Mouse (Mus musculus) heart, postnatal 0 days (tissue): Measurements from ENCODE around the gene Exosc8. TPM values are rescaled to one million over a fixed set of nuclear protein-coding genes. Genes with fewer than 3 reads are reported as not detected.

Experiments
- ATAC-seq: fragments of 200-750 bp; cut with Nextera tagmentation; 2 replicates; pipeline ENCODE4 v1.8.0; 2017; ENCODE audit warnings: low read depth, moderate number of reproducible peaks, moderate library complexity; ENCODE audit not compliant: insufficient read depth
- DNase-seq: peaks from one replicate; pipeline ENCODE4 v3.0.0-alpha.2; 2016; ENCODE audit warnings: low spot score
- H3K27ac ChIP-seq: fragments of 300-500 bp; sonication (generic); 2 replicates; pipeline ENCODE4 v1.5.1; 2014; ENCODE audit warnings: low read depth, mild to moderate bottlenecking
- H3K27me3 ChIP-seq: fragments of 300-500 bp; sonication (generic); 2 replicates; pipeline ENCODE4 v1.6.1; 2014; ENCODE audit warnings: low read length, mixed read lengths; ENCODE audit not compliant: control insufficient read depth, insufficient read depth
- H3K36me3 ChIP-seq: fragments of 300-500 bp; sonication (generic); replicated peaks from 2 replicates; pipeline ENCODE4 v1.6.1; 2014; ENCODE audit warnings: low read length, mixed read lengths; ENCODE audit not compliant: control insufficient read depth, insufficient read depth
- H3K4me1 ChIP-seq: fragments of 300-500 bp; sonication (generic); 2 replicates; pipeline ENCODE4 v1.6.1; 2014; ENCODE audit warnings: antibody characterized with exemption; ENCODE audit not compliant: control insufficient read depth, insufficient read depth
- H3K4me2 ChIP-seq: fragments of 300-500 bp; sonication (generic); 2 replicates; pipeline ENCODE4 v1.6.1; 2014; ENCODE audit warnings: low read depth, mild to moderate bottlenecking, low read length, moderate library complexity
- H3K4me3 ChIP-seq: fragments of 300-500 bp; sonication (generic); 2 replicates; pipeline ENCODE4 v1.5.1; 2014; ENCODE audit warnings: low read depth, low read length
- H3K9ac ChIP-seq: fragments of 300-500 bp; sonication (generic); replicated peaks from 2 replicates; pipeline ENCODE4 v1.6.1; 2014; ENCODE audit warnings: low read depth, low read length, mixed read lengths
- H3K9me3 ChIP-seq: fragments of 300-500 bp; sonication (generic); replicated peaks from 2 replicates; pipeline ENCODE4 v1.6.1; 2016; ENCODE audit warnings: low read length; ENCODE audit not compliant: control insufficient read depth
- CTCF ChIP-seq: IDR thresholded peaks from 2 replicates; pipeline ENCODE4 v1.5.1; 2016; ENCODE audit warnings: antibody characterized with exemption, control low read depth, low read depth
- EP300 ChIP-seq: IDR thresholded peaks from 2 replicates; pipeline ENCODE4 v1.6.1; 2016; ENCODE audit warnings: antibody characterized with exemption, low read depth
- WGBS: fragments of 180-500 bp; shearing (Covaris S2); extraction: QIAGEN DNeasy Blood & Tissue Kit; methylation state at CpG from one replicate; pipeline ENCODE4 v1.1.7; 2014; 5-methylcytosine and 5-hydroxymethylcytosine counted together
- polyA plus RNA-seq: library from polyadenylated mRNA; unstranded; fragments of >200 nt; fragmentation: Nextera tagmentation; extraction: Ambion mirVana; gene quantifications from 2 replicates; pipeline ENCODE4 v1.2.1, GENCODE M21; 2015
- total RNA-seq: library from RNA; depleted of rRNA; stranded (reverse); fragments of >200 nt; gene quantifications from 2 replicates; pipeline ENCODE4 v1.2.3, GENCODE M21; 2014; ENCODE audit warnings: low replicate concordance; rRNA removed

Exosc8 gene
- total RNA-seq (18.8 and 44.5 TPM in 2 replicates), polyA plus RNA-seq (33.9 and 36.5 TPM in 2 replicates)

DNA sequence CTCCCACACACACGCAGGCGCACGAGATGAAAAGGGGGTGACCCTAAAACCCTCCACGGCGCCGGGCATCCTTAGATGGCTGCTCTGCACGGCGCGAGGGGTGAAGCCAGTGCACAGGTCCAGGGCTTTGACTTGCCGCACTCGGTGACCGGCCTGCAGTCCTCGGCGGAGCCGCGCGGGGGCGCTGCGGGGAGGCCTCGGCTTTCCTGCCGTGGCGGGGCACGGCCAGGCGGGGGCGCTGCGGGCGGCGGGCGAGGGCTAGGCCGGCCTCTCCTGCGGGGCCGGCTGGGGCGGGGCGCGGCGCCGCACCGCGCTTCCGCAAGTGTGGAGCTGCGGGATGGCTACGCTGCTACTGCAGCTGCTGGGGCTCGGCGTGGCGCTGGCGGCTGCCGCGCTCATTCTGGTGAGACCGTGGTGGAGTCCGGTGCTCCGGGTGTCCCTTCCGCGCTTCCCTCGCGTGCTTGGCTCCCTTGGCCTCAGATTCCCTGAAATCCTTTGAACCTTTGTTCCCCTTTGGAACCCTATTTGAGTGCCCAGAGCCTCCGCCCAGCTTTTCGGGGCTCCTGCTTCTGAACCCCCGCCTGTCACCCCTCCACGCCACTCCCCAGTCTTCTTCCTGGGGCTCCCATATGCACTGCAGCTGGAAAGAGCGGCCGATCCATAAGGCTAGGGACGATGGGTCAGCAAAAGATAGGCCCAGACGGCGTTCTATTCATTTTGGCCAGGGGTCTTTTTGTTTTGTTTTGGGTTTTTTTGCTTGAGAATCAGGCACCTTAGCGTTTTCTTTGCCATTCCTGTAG, at the start of gene Exosc8, which contains the start of gene Alg5:
Gene Exosc8 (minus strand): TSS at position 147 of the 800 bp plus-strand sequence.
Gene Alg5 (plus strand): TSS at position 293 of the 800 bp plus-strand sequence.
- peak within 1 kb of the TSS; percentile 90 for H3K9ac ChIP-seq
- peak within 1 kb of the TSS; percentile 76 for H3K4me3 ChIP-seq
- no peaks in the 10 kb centered on the region for H3K9me3 ChIP-seq
- 1% methylated on average over 51 of the region's 65 CpGs for WGBS
- H3K4me2 ChIP-seq: peak within 1 kb of the TSS; percentile 91
- no peaks in the 10 kb centered on the region for H3K27me3 ChIP-seq
- peaks cover 12% of the 10 kb centered on the region; the same call in 1 of the 2 replicates for H3K4me1 ChIP-seq
- DNase-seq: peak; percentile 61
- H3K27ac ChIP-seq: peak within 1 kb of the TSS; percentile 98
- H3K36me3 ChIP-seq: peaks cover 36% of the 10 kb centered on the region
- peak; percentile 78 for TF ChIP-seq CTCF
- TF ChIP-seq EP300: no peak
- peak; percentile 85 for ATAC-seq

DNA sequence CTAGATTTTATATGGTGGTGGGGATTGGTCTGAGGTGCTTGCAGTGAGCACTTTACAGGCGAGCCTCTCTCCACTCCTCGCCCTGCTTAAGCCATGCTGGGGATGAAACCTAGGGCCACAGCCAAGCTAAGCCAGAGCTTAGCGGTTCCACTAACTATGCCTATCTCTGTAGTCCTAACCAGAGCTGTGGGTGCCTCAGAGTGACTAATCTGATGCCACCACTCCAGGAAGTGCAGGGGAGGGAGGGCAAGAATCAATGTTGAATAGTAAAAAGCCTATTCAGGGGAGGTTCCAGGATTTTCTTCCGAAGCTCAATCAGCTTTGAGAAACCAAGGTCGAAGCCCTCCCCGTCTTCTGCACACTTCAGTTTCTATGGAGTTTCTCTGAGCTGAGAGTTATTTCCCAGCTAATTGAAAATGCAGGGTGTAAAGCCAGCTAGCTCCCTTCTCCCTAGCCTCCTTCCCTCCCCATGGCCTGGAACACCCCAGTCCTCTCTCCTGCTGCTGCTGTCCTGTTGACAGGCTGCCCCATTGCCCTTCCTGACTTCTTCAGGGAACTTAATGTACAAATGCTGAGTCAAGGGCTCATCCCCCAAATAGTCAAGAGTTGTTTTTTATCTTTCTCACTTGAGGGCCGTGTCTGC, 40.9 kb upstream of the Exosc8 start:
- H3K27me3 ChIP-seq: no peaks in the 10 kb centered on the region
- no peaks in the 10 kb centered on the region for H3K36me3 ChIP-seq
- 59% methylated on average over 7 of the region's 7 CpGs for WGBS
- TF ChIP-seq EP300 (no peak), CTCF (no peak)
- H3K4me3 ChIP-seq: no peak overlapping the region
- DNase-seq: no peak
- ATAC-seq: no peak
- H3K4me2 ChIP-seq: no peak overlapping the region
- H3K9me3 ChIP-seq: no peaks in the 10 kb centered on the region
- H3K9ac ChIP-seq: no peak overlapping the region
- no peak overlapping the region for H3K27ac ChIP-seq
- H3K4me1 ChIP-seq: no peaks in the 10 kb centered on the region

DNA sequence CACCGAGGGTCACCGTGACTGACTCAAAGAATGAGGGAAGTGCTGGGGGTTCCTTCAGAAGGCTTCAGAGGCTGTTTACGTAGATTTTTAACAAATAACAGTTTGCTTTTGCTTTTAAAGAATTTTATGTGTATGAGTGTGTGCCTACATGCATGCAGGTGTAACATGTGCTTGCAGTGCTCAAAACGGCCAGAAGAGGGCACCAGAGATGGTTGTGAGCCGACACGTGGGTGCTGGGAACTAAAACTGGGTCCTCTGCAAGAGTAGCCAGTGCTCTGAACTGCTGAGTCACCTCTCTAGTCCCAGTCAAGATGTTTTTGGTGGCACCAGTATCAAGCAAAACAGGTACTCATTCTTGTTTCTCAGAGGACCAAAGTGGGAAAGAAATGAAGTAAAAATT, 38.4 kb upstream of the Exosc8 start:
- no peak overlapping the region for H3K9ac ChIP-seq
- DNase-seq (no peak), ATAC-seq (no peak)
- no peaks in the 10 kb centered on the region for H3K27me3 ChIP-seq
- no peaks in the 10 kb centered on the region for H3K4me1 ChIP-seq
- no peak overlapping the region for H3K4me3 ChIP-seq
- no peaks in the 10 kb centered on the region for H3K9me3 ChIP-seq
- no peak overlapping the region for H3K27ac ChIP-seq
- H3K4me2 ChIP-seq: no peak overlapping the region
- no peak for TF ChIP-seq CTCF
- no peak for TF ChIP-seq EP300
- H3K36me3 ChIP-seq: no peaks in the 10 kb centered on the region
- 82% methylated on average over 6 of the region's 6 CpGs for WGBS

DNA sequence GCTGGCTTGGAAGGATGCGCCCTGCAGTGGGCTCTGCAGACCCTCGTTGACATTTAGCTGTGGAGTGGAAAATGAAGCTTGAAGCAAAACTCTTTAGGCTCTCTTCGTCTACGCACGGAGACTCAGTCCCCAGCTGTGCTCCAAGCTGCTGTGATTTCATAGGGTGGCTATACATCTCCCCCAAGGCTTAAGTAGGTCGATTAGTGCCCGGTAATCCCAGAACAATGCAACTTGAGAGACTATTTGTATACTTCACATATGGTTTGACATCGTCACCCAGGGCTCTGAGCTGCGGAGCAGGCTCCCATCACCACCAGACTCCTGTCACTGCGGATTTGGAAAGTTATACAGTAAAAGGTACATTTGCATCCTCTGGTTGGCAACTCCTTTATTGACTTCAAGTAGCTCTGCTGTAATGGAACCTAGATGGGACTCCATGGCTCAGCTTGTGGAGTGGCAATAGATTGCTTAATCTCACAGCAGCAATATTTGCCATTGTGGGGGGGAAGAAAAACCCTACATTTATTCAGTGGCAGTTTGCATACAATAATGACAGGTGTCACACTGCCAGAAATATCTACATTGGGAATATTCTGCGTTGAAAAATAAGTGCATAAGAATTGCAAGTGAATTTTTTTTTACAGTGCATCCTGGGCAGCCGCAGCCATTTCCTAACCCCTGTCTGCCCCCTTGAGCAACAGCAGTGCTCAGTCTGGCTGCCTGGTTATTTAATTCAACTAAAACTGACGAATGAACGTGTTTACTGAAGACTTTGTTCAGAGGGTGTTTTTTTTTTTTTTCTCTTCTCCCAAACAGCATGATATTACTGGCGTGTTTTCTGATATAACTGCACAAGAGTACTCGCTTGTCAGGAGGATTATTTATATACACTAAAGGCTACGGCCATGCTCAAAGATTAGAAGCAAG, 34.4 kb upstream of the Exosc8 start:
- Histone ChIP-seq H3K4me3 (no peak overlapping the region), H3K27me3 (no peaks in the 10 kb centered on the region), H3K9ac (no peak overlapping the region), H3K4me2 (no peak overlapping the region), H3K4me1 (no peaks in the 10 kb centered on the region), H3K9me3 (no peaks in the 10 kb centered on the region), H3K36me3 (no peaks in the 10 kb centered on the region), H3K27ac (no peak overlapping the region)
- 74% methylated on average over 17 of the region's 17 CpGs for WGBS
- TF ChIP-seq CTCF: no peak
- TF ChIP-seq EP300: no peak
- DNase-seq (no peak), ATAC-seq (no peak)

DNA sequence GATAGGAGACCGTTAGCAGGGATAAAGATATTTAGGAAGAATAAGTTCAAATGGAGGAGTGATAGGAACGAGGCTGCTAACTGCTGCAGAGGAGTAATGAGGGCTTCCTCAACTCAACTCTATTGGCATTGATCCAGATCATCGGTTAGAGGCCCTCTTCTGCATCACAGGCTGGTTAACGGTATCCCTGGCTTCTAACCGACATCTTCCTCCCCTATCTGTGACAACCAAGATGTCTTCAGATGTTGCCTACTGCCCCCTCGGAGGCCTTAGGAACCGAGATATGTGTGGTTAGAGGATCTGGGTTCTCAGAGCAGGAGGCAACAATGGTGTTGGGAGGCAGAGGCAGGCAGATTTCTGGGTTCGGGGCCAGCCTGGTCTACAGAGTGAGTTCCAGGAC, 33.4 kb upstream of the Exosc8 start:
- WGBS: 80% methylated on average over 8 of the region's 8 CpGs
- H3K27me3 ChIP-seq: no peaks in the 10 kb centered on the region
- H3K4me1 ChIP-seq: no peaks in the 10 kb centered on the region
- no peak for DNase-seq
- no peak overlapping the region for H3K4me2 ChIP-seq
- no peak for ATAC-seq
- H3K9me3 ChIP-seq: no peaks in the 10 kb centered on the region
- no peak overlapping the region for H3K27ac ChIP-seq
- no peak overlapping the region for H3K4me3 ChIP-seq
- TF ChIP-seq CTCF: no peak
- H3K36me3 ChIP-seq: no peaks in the 10 kb centered on the region
- no peak overlapping the region for H3K9ac ChIP-seq
